Mouse (Mus musculus): ENCODE data around the gene Ube2d2b. TPM values are rescaled to one million over a fixed set of nuclear protein-coding genes. Genes with fewer than 3 reads are reported as not detected.
A peak's percentile ranks its signal among the peaks of the same experiment; 100 is the strongest.

Gene Ube2d2b
- total and polyA plus RNA-seq, 2 experiments from 2014 or later = 0.14 TPM; not detected in 1

DNA sequence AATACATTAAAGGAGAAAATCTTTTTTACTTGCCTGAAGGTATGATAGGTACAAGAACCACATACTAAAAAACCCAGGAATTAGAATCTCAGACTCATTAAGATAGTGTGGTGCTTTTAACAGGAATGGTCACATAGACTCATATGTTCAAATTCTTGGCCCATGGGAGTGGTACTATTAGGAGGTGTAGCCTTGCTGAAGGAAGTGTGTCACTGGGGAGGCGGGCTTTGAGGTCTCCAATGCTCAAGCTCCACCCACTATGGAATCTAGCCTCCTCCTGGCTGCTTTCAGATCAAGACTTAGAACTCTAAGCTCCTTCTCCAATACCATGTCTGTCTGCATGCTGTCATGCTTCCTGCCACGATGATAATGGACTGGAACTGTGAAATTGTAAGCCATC, 17.9 kb downstream of the Ube2d2b start:
- no peak overlapping the region for H3K4me2 ChIP-seq (ENCODE audit: low read depth, low read length)
- no peak overlapping the region for H3K4me3 ChIP-seq (ENCODE audit: low read length)
- H3K27ac ChIP-seq = 0 out of 2 replicates have a peak overlapping the region, but pooled peaks have one; percentile 26
- ATAC-seq (no peak), DNase-seq (ENCODE audit: low spot score) (no peak)
- no peaks in the 10 kb centered on the region for H3K4me1 ChIP-seq (ENCODE audit: insufficient read depth, low read length)
- no peaks in the 10 kb centered on the region for H3K36me3 ChIP-seq (ENCODE audit: insufficient read depth, low read length)
- 77% methylated on average over 2 of the region's 2 CpGs for WGBS
- no peak for TF ChIP-seq CTCF (IDR thresholded peaks at IDR 0.05; ENCODE audit: low read depth)
- no peaks in the 10 kb centered on the region for H3K27me3 ChIP-seq (ENCODE audit: insufficient read depth, low read length)
- no peak overlapping the region for H3K9ac ChIP-seq (replicated peaks; ENCODE audit: low read length)
- H3K9me3 ChIP-seq (ENCODE audit: low read length) = no peaks in the 10 kb centered on the region

DNA sequence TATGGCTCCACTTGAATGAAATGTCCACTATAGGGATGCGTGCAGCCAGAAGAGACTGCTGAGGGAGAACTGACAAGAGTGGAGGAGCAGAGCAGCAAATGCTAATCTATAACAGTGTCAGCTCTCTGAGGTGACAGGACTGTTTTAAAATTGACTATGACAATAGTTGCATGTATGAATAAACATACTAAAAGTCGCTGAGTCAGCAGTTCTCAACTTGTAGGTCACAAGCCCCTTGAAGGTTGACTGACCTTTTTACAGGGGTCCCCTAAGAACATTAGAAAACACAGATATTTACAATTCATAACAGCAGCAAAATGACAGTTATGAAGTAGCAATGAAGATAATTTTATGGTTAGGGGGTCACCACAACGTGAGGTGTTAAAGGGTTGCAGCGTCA, 19.1 kb downstream of the Ube2d2b start:
- 0 out of 2 replicates have a peak, but pooled peaks cover under 1% of the 10 kb centered on the region for H3K4me1 ChIP-seq (ENCODE audit: insufficient read depth, low read length)
- 90% methylated on average over 4 of the region's 4 CpGs for whole genome bisulfite sequencing
- DNase-seq (ENCODE audit: low spot score) (no peak), ATAC-seq (no peak)
- no peaks in the 10 kb centered on the region for H3K27me3 ChIP-seq (ENCODE audit: insufficient read depth, low read length)
- H3K27ac ChIP-seq = no peak overlapping the region
- H3K4me3 ChIP-seq (ENCODE audit: low read length) = no peak overlapping the region
- no peak overlapping the region for H3K9ac ChIP-seq (replicated peaks; ENCODE audit: low read length)
- H3K4me2 ChIP-seq (ENCODE audit: low read depth, low read length) = no peak overlapping the region
- H3K9me3 ChIP-seq (ENCODE audit: low read length) = no peaks in the 10 kb centered on the region
- TF ChIP-seq CTCF (IDR thresholded peaks at IDR 0.05; ENCODE audit: low read depth) = no peak
- H3K36me3 ChIP-seq (ENCODE audit: insufficient read depth, low read length) = no peaks in the 10 kb centered on the region

DNA sequence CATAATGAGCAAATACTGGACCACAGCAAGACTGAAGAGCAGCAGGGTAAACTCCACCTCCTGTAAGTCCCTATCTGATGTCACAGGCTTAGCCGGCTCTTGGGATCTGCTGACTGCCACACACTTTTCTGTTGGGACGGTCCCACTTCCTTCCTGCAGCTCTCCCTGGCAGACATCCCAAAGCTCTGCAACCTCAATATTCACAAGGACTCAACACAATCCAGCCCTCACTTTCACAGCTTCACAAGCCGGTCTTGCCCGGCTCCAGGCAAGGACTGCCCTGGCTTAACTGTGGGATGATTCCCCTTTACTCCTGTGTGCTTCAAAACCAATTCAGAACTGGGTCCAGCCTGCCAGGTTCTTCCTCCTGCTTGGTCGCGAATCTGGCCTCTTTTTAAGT, 23.9 kb downstream of the Ube2d2b start:
- DNase-seq (ENCODE audit: low spot score) (peak; percentile 42), ATAC-seq (peak; percentile 56; the same call in 1 of the 2 replicates)
- H3K9me3 ChIP-seq (ENCODE audit: low read length) = no peaks in the 10 kb centered on the region
- no peaks in the 10 kb centered on the region for H3K27me3 ChIP-seq (ENCODE audit: insufficient read depth, low read length)
- H3K36me3 ChIP-seq (ENCODE audit: insufficient read depth, low read length) = no peaks in the 10 kb centered on the region
- H3K4me1 ChIP-seq (ENCODE audit: insufficient read depth, low read length) = 0 out of 2 replicates have a peak, but pooled peaks cover 2% of the 10 kb centered on the region
- peak overlapping the region; percentile 54; the same call in 1 of the 2 replicates for H3K27ac ChIP-seq
- no peak overlapping the region for H3K4me3 ChIP-seq (ENCODE audit: low read length)
- H3K9ac ChIP-seq (replicated peaks; ENCODE audit: low read length) = no peak overlapping the region
- TF ChIP-seq CTCF (IDR thresholded peaks at IDR 0.05; ENCODE audit: low read depth) = no peak
- 27% methylated on average over 6 of the region's 6 CpGs for WGBS
- H3K4me2 ChIP-seq (ENCODE audit: low read depth, low read length) = no peak overlapping the region

DNA sequence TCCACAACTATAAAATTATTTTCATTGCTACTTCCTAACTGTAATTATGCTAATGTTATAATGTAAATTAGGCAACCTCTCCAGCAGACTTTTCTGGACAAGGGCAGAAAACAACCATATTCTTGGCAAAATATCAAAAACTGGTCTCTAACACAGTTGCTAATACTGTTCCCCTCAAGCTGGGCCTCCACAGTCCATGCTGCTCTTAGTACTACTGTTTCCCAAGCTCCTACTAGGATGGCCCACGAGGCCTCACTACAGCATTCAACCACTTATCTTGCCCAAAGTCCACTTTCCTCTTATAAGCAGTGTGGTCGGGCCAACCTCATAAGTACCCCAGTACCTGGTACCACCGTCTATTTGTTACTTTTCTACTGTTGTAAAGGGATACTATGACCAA, 24.7 kb downstream of the Ube2d2b start:
- Histone ChIP-seq H3K27me3 (ENCODE audit: insufficient read depth, low read length) (no peaks in the 10 kb centered on the region), H3K4me1 (ENCODE audit: insufficient read depth, low read length) (0 out of 2 replicates have a peak, but pooled peaks cover 2% of the 10 kb centered on the region), H3K9me3 (ENCODE audit: low read length) (no peaks in the 10 kb centered on the region), H3K9ac (replicated peaks; ENCODE audit: low read length) (no peak overlapping the region), H3K4me3 (ENCODE audit: low read length) (no peak overlapping the region), H3K36me3 (ENCODE audit: insufficient read depth, low read length) (no peaks in the 10 kb centered on the region), H3K27ac (no peak overlapping the region), H3K4me2 (ENCODE audit: low read depth, low read length) (no peak overlapping the region)
- TF ChIP-seq CTCF (IDR thresholded peaks at IDR 0.05; ENCODE audit: low read depth) = no peak
- DNase-seq (ENCODE audit: low spot score) (peak; percentile 17), ATAC-seq (no peak)
- 71% methylated on average over 3 of the region's 3 CpGs for WGBS

DNA sequence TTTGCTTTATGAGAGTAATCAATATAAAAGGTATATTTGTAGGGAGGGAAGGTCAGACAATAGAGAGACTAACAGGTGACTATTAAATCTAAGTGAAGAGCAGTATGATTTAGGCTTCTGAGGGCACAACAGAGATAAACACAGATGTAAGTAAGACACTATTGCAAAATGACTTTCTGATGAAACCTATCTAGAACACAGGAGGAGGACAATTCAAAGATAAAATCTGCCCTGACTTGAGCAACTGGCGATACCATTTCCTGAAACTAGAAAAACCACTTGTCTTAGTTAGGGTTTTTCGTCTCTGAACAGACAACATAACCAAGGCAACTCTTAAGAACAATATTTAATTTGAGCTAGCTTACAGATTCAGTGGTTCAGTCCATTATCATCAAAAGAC, 25.6 kb downstream of the Ube2d2b start:
- DNase-seq (ENCODE audit: low spot score) (no peak), ATAC-seq (no peak)
- 87% methylated on average over 2 of the region's 2 CpGs for WGBS
- no peak for TF ChIP-seq CTCF (IDR thresholded peaks at IDR 0.05; ENCODE audit: low read depth)
- Histone ChIP-seq H3K27me3 (ENCODE audit: insufficient read depth, low read length) (no peaks in the 10 kb centered on the region), H3K9me3 (ENCODE audit: low read length) (no peaks in the 10 kb centered on the region), H3K27ac (no peak overlapping the region), H3K4me2 (ENCODE audit: low read depth, low read length) (no peak overlapping the region), H3K4me3 (ENCODE audit: low read length) (no peak overlapping the region), H3K9ac (replicated peaks; ENCODE audit: low read length) (no peak overlapping the region), H3K36me3 (ENCODE audit: insufficient read depth, low read length) (no peaks in the 10 kb centered on the region), H3K4me1 (ENCODE audit: insufficient read depth, low read length) (0 out of 2 replicates have a peak, but pooled peaks cover 2% of the 10 kb centered on the region)

DNA sequence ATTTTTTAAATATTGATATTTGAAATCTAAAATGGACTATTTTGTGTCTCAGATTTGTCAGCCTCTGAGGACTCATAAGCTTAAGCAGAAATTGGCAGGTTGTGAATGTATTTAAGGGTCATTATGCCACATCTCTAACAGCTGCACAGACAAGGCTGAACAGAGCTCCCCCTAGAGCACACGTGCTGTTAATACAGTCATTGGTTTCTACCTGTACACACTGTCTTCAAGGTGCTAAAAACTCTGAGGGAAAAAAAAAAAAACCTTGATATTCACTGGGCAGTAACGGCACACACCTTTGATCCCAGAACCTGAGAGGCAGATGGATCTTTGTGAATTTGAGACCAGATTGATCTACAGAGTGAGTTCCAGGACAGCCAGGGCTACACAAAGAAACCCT, 29.1 kb downstream of the Ube2d2b start:
- WGBS = 53% methylated on average over 2 of the region's 2 CpGs
- DNase-seq (ENCODE audit: low spot score) = no peak

DNA sequence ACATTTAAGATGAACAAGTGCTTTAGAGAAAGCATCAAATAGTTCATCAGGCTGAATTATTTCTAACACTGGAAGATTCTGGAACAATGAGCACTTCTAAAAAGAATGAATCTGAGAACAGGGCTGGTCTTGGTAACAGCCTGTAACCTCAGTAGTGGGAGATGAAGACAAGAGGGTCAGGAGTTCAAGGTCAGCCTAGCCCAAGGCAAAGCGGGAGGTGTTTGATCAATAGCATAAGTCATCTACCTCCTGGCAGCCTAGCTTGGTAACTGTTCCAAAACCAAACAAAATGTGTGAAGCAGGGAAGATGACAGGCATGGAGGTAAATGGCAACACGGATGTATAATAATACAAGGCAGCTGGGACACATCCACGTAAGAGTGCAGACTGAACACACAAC, 34.1 kb downstream of the Ube2d2b start:
- ATAC-seq = no peak
- Histone ChIP-seq H3K27ac (no peak overlapping the region), H3K9me3 (ENCODE audit: low read length) (no peaks in the 10 kb centered on the region), H3K4me2 (ENCODE audit: low read depth, low read length) (no peak overlapping the region), H3K4me3 (ENCODE audit: low read length) (no peak overlapping the region), H3K27me3 (ENCODE audit: insufficient read depth, low read length) (no peaks in the 10 kb centered on the region), H3K9ac (replicated peaks; ENCODE audit: low read length) (no peak overlapping the region), H3K36me3 (ENCODE audit: insufficient read depth, low read length) (no peaks in the 10 kb centered on the region), H3K4me1 (ENCODE audit: insufficient read depth, low read length) (0 out of 2 replicates have a peak, but pooled peaks cover 3% of the 10 kb centered on the region)
- WGBS = 83% methylated on average over 3 of the region's 3 CpGs
- DNase-seq (ENCODE audit: low spot score) = no peak
- no peak for TF ChIP-seq CTCF (IDR thresholded peaks at IDR 0.05; ENCODE audit: low read depth)

More for the DNA sequence above, 29.1 kb downstream of the Ube2d2b start:
- H3K9me3 ChIP-seq (ENCODE audit: low read length) = no peaks in the 10 kb centered on the region
- H3K36me3 ChIP-seq (ENCODE audit: insufficient read depth, low read length) = no peaks in the 10 kb centered on the region
- 0 out of 2 replicates have a peak, but pooled peaks cover 1% of the 10 kb centered on the region for H3K4me1 ChIP-seq (ENCODE audit: insufficient read depth, low read length)
- no peak overlapping the region for H3K9ac ChIP-seq (replicated peaks; ENCODE audit: low read length)
- TF ChIP-seq CTCF (IDR thresholded peaks at IDR 0.05; ENCODE audit: low read depth) = peak; percentile 38; the same call in 1 of the 2 replicates
- no peak for ATAC-seq
- no peak overlapping the region for H3K27ac ChIP-seq
- H3K4me2 ChIP-seq (ENCODE audit: low read depth, low read length) = no peak overlapping the region
- no peaks in the 10 kb centered on the region for H3K27me3 ChIP-seq (ENCODE audit: insufficient read depth, low read length)
- H3K4me3 ChIP-seq (ENCODE audit: low read length) = no peak overlapping the region

All from hindbrain, postnatal 0 days (tissue).